Mouse (Mus musculus) left cerebral cortex, adult 2 months (tissue): ENCODE measurements around the gene Gm11020. TPM values are rescaled to one million over a fixed set of nuclear protein-coding genes. Genes with fewer than 3 reads are reported as not detected.

Source experiments
- DNase-seq, 2 experiments: peaks; one replicate each; pipeline ENCODE4 v3.0.0; 2021 to 2022; ENCODE audit warnings: low spot score in 2 of 2, mixed read lengths in 1 of 2; ENCODE audit errors: extremely low spot score in 1 of 2
- H3K27ac ChIP-seq: fragments of 200-600 bp; 2 replicates; pipeline ENCODE4 v1.8.1; 2022
- H3K4me3 ChIP-seq: fragments of 200-600 bp; 2 replicates; pipeline ENCODE4 v1.8.1; 2022
- CTCF ChIP-seq: fragments of 200-600 bp; IDR thresholded peaks from 2 replicates; pipeline ENCODE4 v1.8.1; 2022; ENCODE audit warnings: antibody characterized with exemption, mild to moderate bottlenecking, moderate library complexity
- intact Hi-C: fragments of 180-260 bp; cut with DNase I; formaldehyde crosslinking; loops from one replicate; pipeline ENCODE4 v1.15.1; 2025
- total RNA-seq, 2 experiments: library from RNA; stranded (reverse); gene quantifications; 2 replicates each; pipeline ENCODE4 v1.2.3; 2021

The Gm11020 gene
- total RNA-seq, 2 experiments from 2014 or later: not detected

DNA sequence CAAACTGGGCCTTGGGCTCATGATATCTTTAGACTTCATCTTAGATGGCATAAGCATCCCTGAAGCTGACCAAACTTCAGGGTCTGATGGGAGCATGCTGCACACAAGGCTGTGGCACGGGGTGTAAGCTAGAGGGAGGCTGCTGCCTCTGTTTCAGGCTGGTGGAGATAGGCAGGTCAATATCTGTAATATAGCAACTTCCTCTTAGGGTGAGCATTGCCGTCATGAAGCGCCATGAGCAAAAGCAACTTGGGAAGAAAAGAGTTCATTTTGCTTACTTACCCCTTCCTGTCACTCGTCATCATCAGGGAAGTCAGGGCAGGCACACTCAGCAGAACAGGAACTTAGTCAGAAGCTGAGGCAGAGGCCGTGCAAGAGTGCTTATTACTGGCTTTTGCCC is 12.4 kb downstream of the Gm11020 start:
- intact Hi-C loops: no loop called here
- no peak for TF ChIP-seq CTCF

GRCm38 (mm10) chr8:104334196-104334595 is 12.8 kb downstream of the Gm11020 start:
- no peak for TF ChIP-seq CTCF
- no peak for DNase-seq
- H3K27ac ChIP-seq: no peak overlapping the region
- intact Hi-C loops: no loop called here
- no peak overlapping the region for H3K4me3 ChIP-seq

More for the DNA sequence above, 12.4 kb downstream of the Gm11020 start:
- DNase-seq: no peak
- Histone ChIP-seq H3K4me3 (no peak overlapping the region), H3K27ac (no peak overlapping the region)

DNA sequence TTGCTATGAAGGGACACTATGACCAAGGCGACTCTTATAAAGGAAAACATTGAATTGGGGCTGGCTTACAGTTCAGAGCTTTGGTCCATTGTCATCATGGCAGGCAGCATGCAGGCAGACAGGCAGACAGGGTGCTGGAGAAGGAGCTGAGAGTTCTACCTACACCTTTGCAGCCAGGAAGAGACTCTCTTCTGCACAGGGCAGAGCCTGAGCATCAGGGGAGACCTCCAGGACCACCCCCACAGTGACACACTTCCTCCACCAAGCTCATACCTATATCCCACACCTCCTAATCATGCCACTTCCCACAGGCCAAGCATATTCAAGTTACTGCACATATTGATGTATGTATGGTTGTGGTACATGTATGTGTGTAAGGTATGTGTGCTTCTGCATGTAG is 15.4 kb downstream of the Gm11020 start:
- Histone ChIP-seq H3K4me3 (no peak overlapping the region), H3K27ac (no peak overlapping the region)
- TF ChIP-seq CTCF: no peak
- intact Hi-C loops: no loop called here
- no peak for DNase-seq

DNA sequence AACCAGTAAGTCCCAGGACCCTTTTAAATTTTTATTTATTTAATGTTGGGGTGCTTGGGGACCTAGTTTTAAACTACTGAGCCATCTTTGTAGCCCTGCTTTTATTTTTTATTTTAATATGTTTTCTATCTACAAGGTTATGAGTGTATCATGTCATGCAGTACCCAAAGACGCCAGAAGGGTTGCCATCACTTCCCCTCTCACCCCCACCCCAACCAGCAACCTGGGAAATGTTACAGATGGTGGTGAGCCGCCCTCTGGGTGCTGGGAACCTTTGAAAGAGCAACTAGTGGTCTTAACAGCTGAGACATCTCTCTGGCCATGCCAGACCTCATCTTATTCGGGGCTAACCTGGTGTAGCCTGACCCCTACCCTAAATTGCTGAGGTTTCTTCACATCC is 16.5 kb downstream of the Gm11020 start:
- DNase-seq: no peak
- intact Hi-C loops: no loop called here
- H3K4me3 ChIP-seq: no peak overlapping the region
- no peak overlapping the region for H3K27ac ChIP-seq
- peak; percentile 8 for TF ChIP-seq CTCF

DNA sequence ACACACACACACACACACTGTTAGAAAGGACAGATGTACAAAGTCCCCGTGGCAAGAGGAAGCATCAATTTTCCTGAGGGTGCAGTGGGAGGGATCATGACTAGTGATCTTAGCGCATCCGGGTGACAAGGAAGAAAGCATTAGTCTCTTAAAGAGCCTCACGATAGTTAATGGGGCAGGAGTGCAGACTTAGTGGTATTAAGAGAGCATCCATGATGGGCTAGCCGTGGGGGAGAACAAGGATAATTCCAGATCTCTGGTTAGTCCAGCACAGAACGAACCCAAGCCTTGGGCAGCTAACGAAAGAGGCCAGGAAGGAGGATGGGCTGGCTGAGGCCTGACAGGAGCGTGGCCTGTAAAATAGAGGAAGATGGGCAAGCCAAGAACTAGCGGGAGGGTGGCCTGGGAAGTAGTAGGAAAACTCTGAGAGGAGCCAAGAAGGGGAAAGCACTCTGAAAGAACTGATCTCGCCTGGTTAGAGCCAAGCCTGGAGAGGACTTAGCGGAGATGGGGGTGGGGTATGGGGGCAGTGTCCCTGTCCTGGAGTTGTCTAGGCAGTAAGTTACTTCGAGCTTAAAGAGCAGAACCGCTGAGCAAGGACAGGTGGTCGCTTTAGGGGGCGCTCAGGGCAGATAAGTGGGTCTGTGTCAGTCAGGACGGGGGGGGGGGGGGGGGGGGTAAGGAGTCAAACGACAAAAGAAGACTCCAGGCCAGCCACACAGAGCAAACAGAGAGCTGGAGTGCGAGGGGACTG is 18.0 kb downstream of the Gm11020 start, which contains the start of gene Cmtm3:
Cmtm3 (plus strand) TSS at position 182 of the 754 bp plus-strand sequence.
- H3K4me3 ChIP-seq: peak within 1 kb of the TSS; percentile 62
- TF ChIP-seq CTCF: no peak
- intact Hi-C loops: no loop called here
- DNase-seq: no peak
- H3K27ac ChIP-seq: peak within 1 kb of the TSS; percentile 75; the same call in 1 of the 2 replicates

DNA sequence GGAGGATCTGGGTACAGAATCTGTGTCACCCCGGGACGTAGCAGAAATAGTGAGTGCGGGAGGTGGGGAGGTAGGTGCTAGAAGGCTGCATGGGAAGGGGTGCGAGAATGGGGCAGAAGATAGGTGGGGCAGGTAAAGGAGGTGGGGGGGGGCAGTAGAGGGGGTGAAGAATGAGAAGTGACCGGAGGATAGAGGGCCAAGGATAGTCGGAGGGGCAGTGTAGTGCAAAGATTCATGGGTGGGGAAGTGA is 18.5 kb downstream of the Gm11020 start:
- TF ChIP-seq CTCF: no peak
- no peak for DNase-seq
- Histone ChIP-seq H3K27ac (no peak overlapping the region; the same call in 1 of the 2 replicates), H3K4me3 (peak overlapping the region; percentile 62)
- intact Hi-C loops: loop anchor here (2.0 to 5.0 kb wide), 6 partner anchors 27 to 243 kb away; partner anchors contain the start of genes Cklf, Dync1li2 and Terb1

GRCm38 (mm10) chr8:104340233-104341105 is 19.1 kb downstream of the Gm11020 start:
- peak; percentile 63 to 65 for DNase-seq
- H3K27ac ChIP-seq: peak overlapping the region; percentile 75
- intact Hi-C loops: loop anchor here (2.0 to 5.0 kb wide), 6 partner anchors 28 to 243 kb away; partner anchors contain the start of genes Cklf, Dync1li2 and Terb1
- peak overlapping the region; percentile 62 for H3K4me3 ChIP-seq
- TF ChIP-seq CTCF: peak; percentile 72

- no peak for DNase-seq
Observed at GRCm38 (mm10) chr8:104341106-104341561, 19.8 kb downstream of the Gm11020 start.

GRCm38 (mm10) chr8:104341678-104342077 is 20.3 kb downstream of the Gm11020 start:
- no peak overlapping the region for H3K27ac ChIP-seq
- intact Hi-C loops: loop anchor here (2.0 to 5.0 kb wide), 6 partner anchors 29 to 244 kb away; partner anchors contain the start of genes Cklf, Dync1li2 and Terb1
- no peak for DNase-seq
- no peak overlapping the region for H3K4me3 ChIP-seq
- TF ChIP-seq CTCF: no peak

More at GRCm38 (mm10) chr8:104341106-104341561, 19.8 kb downstream of the Gm11020 start:
- TF ChIP-seq CTCF: no peak
- Histone ChIP-seq H3K27ac (peak overlapping the region; percentile 75), H3K4me3 (peak overlapping the region; percentile 62)
- intact Hi-C loops: loop anchor here (2.0 to 5.0 kb wide), 6 partner anchors 28 to 244 kb away; partner anchors contain the start of genes Cklf, Dync1li2 and Terb1

- DNase-seq: no peak
- no peak for TF ChIP-seq CTCF
- Histone ChIP-seq H3K27ac (no peak overlapping the region), H3K4me3 (no peak overlapping the region)
- intact Hi-C loops: loop anchor here (5.0 kb wide), 3 partner anchors 165 to 245 kb away; partner anchors contain the start of gene Terb1
Observed at GRCm38 (mm10) chr8:104342426-104342825, 21.1 kb downstream of the Gm11020 start.

- DNase-seq: peak; percentile 81 to 91
- intact Hi-C loops: loop anchor here (2.0 to 5.0 kb wide), 6 partner anchors 51 to 247 kb away; partner anchors contain the start of genes Cmtm4 and Terb1
- peak; percentile 94 for TF ChIP-seq CTCF
- no peak overlapping the region for H3K4me3 ChIP-seq
- H3K27ac ChIP-seq: no peak overlapping the region
Observed at GRCm38 (mm10) chr8:104343957-104344356, 22.6 kb downstream of the Gm11020 start.
